ENCODE assay signal across 9 mouse cellular contexts in genomic region chr7:30347828-30348227, GRCm38 (mm10). TPM values are rescaled to one million over a fixed set of nuclear protein-coding genes. Genes with fewer than 3 reads are reported as not detected.
DNase-seq lines count a peak whose midpoint lies in the region; ATAC-seq and TF ChIP-seq lines count a peak whose summit lies in the region.
"Had no signal": no experiment of that assay in that cellular context is flagged by ENCODE, and none has a peak within 500 bp of the region (broad histone marks: within the 10 kb centered on the region; RNA-seq: fewer than 3 reads in every experiment).

No protein-coding gene starts in this region.

- H3K9ac ChIP-seq in kidney, embryonic 16.5 days (replicated peaks; ENCODE audit: low read length) = no peak overlapping the region
- H3K9ac ChIP-seq in liver, embryonic 13.5 days = no peak overlapping the region
- peak overlapping the region; percentile 38; the same call in 1 of the 2 replicates for H3K9ac ChIP-seq in neural tube, embryonic 13.5 days
- H3K9ac ChIP-seq: heart, embryonic 13.5 days had no signal

- no peak overlapping the region; the same call in 1 of the 2 replicates for H3K4me2 ChIP-seq in kidney, embryonic 16.5 days (replicated peaks; ENCODE audit: low read depth, low read length)
- H3K4me2 ChIP-seq in liver, embryonic 13.5 days = no peak overlapping the region
- H3K4me2 ChIP-seq in neural tube, embryonic 13.5 days = peak overlapping the region; percentile 46
- H3K4me2 ChIP-seq: heart, embryonic 13.5 days had no signal

- DNase-seq in A20 (ENCODE audit: low read depth, low spot score) = peak; percentile 73
- no peak for DNase-seq in Patski (ENCODE audit: low read depth, low spot score)
- DNase-seq in cerebellum, postnatal 36 days = peak; percentile 84 to 86
- DNase-seq in gastrocnemius, adult 18-20 months (ENCODE audit: low spot score) = peak; percentile 35
- peak; percentile 29 for DNase-seq in liver, embryonic 13.5 days
- DNase-seq in thymus, adult 2 months = peak; percentile 66

- H3K9me3 ChIP-seq in kidney, embryonic 16.5 days (ENCODE audit: low read length) = no peaks in the 10 kb centered on the region
- H3K9me3 ChIP-seq in liver, embryonic 13.5 days (replicated peaks) = no peaks in the 10 kb centered on the region
- no peaks in the 10 kb centered on the region for H3K9me3 ChIP-seq in neural tube, embryonic 13.5 days
- H3K9me3 ChIP-seq: heart, embryonic 13.5 days had no signal

- no peaks in the 10 kb centered on the region for H3K36me3 ChIP-seq in kidney, embryonic 16.5 days (ENCODE audit: insufficient read depth, low read length)
- H3K36me3 ChIP-seq in liver, embryonic 13.5 days = no peaks in the 10 kb centered on the region
- no peaks in the 10 kb centered on the region for H3K36me3 ChIP-seq in neural tube, embryonic 13.5 days
- no peaks in the 10 kb centered on the region for H3K36me3 ChIP-seq in thymus, adult 2 months (ENCODE audit: control insufficient read depth, insufficient read depth, low read length)
- H3K36me3 ChIP-seq: heart, embryonic 13.5 days had no signal

- H3K4me3 ChIP-seq in kidney, embryonic 16.5 days (ENCODE audit: low read length) = 0 out of 2 replicates have a peak overlapping the region, but pooled peaks have one; percentile 6
- H3K4me3 ChIP-seq in liver, embryonic 13.5 days (replicated peaks) = no peak overlapping the region
- H3K4me3 ChIP-seq in neural tube, embryonic 13.5 days = peak overlapping the region; percentile 13; the same call in 1 of the 2 replicates
- no peak overlapping the region for H3K4me3 ChIP-seq in thymus, adult 2 months (ENCODE audit: control insufficient read depth, insufficient read depth, low read length)
- H3K4me3 ChIP-seq: heart, embryonic 13.5 days had no signal

- in situ Hi-C loops in Patski (cut with MboI; ENCODE audit: low pct_unique_long_range_greater_than_20kb) = no loop called here

- CTCF ChIA-PET in Patski (lab: Charles Lee) = interaction anchor here (1.1 to 2.9 kb wide), 4 partner anchors 12 to 83 kb away, joined by 4 to 13 read pairs (median 6); no protein-coding TSS in a partner anchor

- peak; percentile 99 for TF ChIP-seq CTCF in Patski (IDR thresholded peaks at IDR 0.05)
- peak; percentile 99 for TF ChIP-seq CTCF in thymus, adult 2 months (IDR thresholded peaks at IDR 0.05; ENCODE audit: borderline replicate concordance, control insufficient read depth, extremely low read depth, insufficient read depth, low read length, poor library complexity)

- ATAC-seq in Patski = peak; percentile 67
- ATAC-seq in kidney, embryonic 16.5 days (ENCODE audit: low FRiP score, low TSS enrichment) = peak; percentile 55; the same call in 1 of the 2 replicates
- ATAC-seq in liver, embryonic 13.5 days (ENCODE audit: low read depth) = no peak
- peak; percentile 56 for ATAC-seq in neural tube, embryonic 13.5 days (ENCODE audit: low read depth)

- 0 out of 2 replicates have a peak, but pooled peaks cover 2% of the 10 kb centered on the region for H3K4me1 ChIP-seq in kidney, embryonic 16.5 days (ENCODE audit: insufficient read depth, low read length)
- 0 out of 2 replicates have a peak, but pooled peaks cover 2% of the 10 kb centered on the region for H3K4me1 ChIP-seq in liver, embryonic 13.5 days (replicated peaks)
- peaks cover 15% of the 10 kb centered on the region for H3K4me1 ChIP-seq in neural tube, embryonic 13.5 days (replicated peaks)
- H3K4me1 ChIP-seq in thymus, adult 2 months (replicated peaks; ENCODE audit: control insufficient read depth, insufficient read depth, low read length) = no peaks in the 10 kb centered on the region
- H3K4me1 ChIP-seq: heart, embryonic 13.5 days had no signal

- no peak overlapping the region for H3K27ac ChIP-seq in kidney, embryonic 16.5 days (ENCODE audit: low read length)
- H3K27ac ChIP-seq in liver, embryonic 13.5 days = no peak overlapping the region
- no peak overlapping the region for H3K27ac ChIP-seq in neural tube, embryonic 13.5 days (replicated peaks)
- H3K27ac ChIP-seq in thymus, adult 2 months (ENCODE audit: control insufficient read depth, insufficient read depth, low read length) = no peak overlapping the region
- H3K27ac ChIP-seq: heart, embryonic 13.5 days had no signal

- POLR2A ChIA-PET in Patski (lab: Charles Lee) = no interaction called here

- TF ChIP-seq POLR2A in thymus, adult 2 months (IDR thresholded peaks at IDR 0.05; ENCODE audit: control insufficient read depth, extremely low read depth, insufficient read depth, low read length, poor library complexity) = no peak

- H3K27me3 ChIP-seq in Patski = no peaks in the 10 kb centered on the region
- peaks cover 14% of the 10 kb centered on the region for H3K27me3 ChIP-seq in kidney, embryonic 16.5 days (ENCODE audit: insufficient read depth, low read length)
- peaks cover 36% of the 10 kb centered on the region for H3K27me3 ChIP-seq in liver, embryonic 13.5 days
- H3K27me3 ChIP-seq in neural tube, embryonic 13.5 days = peaks cover 57% of the 10 kb centered on the region
- H3K27me3 ChIP-seq in thymus, adult 2 months (ENCODE audit: control insufficient read depth, insufficient read depth, low read length) = no peaks in the 10 kb centered on the region; the same call in 1 of the 2 replicates

- 3% methylated on average over 30 of the region's 30 CpGs for WGBS in kidney, embryonic 16.5 days
- WGBS in liver, embryonic 13.5 days (ENCODE audit: insufficient replicate concordance) = 1% methylated on average over 30 of the region's 30 CpGs
- 1% methylated on average over 30 of the region's 30 CpGs for WGBS in neural tube, embryonic 13.5 days
- WGBS in thymus, adult 2 months = under 1% methylated on average over 30 of the region's 30 CpGs

RNA-seq across cellular contexts. Expression of gene Lrfn3, which starts 14.7 kb away (rescaled TPM):
- 21.9 TPM for polyA plus RNA-seq in Patski (2021)
- 1 to 10 TPM; 4.7 to 5.3 TPM for total RNA-seq in gastrocnemius, adult 18-20 months (2021)
- polyA plus RNA-seq in kidney, embryonic 16.5 days (2015; fragmentation: Nextera tagmentation; extraction: Ambion mirVana) = 6.8 and 8.3 TPM in 2 replicates
- polyA plus RNA-seq in liver, embryonic 13.5 days (2015; fragmentation: Nextera tagmentation; extraction: Ambion mirVana) = 1.4 and 1.5 TPM in 2 replicates
- 10.8 and 12.7 TPM in 2 replicates for polyA plus RNA-seq in neural tube, embryonic 13.5 days (2015; fragmentation: Nextera tagmentation; extraction: Ambion mirVana)
- 0.78 and 1.1 TPM in 2 replicates for polyA plus RNA-seq in thymus, adult 2 months (2012; rRNA removed)

RNA-seq across cellular contexts. Expression of gene Sdhaf1, which starts 24.1 kb away (rescaled TPM):
- 6.4 TPM for polyA plus RNA-seq in Patski (2021)
- total RNA-seq in gastrocnemius, adult 18-20 months (2021) = 1 to 10 TPM; 6.5 to 7.6 TPM
- polyA plus RNA-seq in kidney, embryonic 16.5 days (2015; fragmentation: Nextera tagmentation; extraction: Ambion mirVana) = 17.2 and 18.1 TPM in 2 replicates
- polyA plus RNA-seq in liver, embryonic 13.5 days (2015; fragmentation: Nextera tagmentation; extraction: Ambion mirVana) = 6.4 and 6.6 TPM in 2 replicates
- 18.0 and 22.9 TPM in 2 replicates for polyA plus RNA-seq in neural tube, embryonic 13.5 days (2015; fragmentation: Nextera tagmentation; extraction: Ambion mirVana)
- polyA plus RNA-seq in thymus, adult 2 months (2012; rRNA removed) = 26.9 and 31.7 TPM in 2 replicates

RNA-seq across cellular contexts. Expression of gene E130208F15Rik, which starts 26.3 kb away (rescaled TPM):
- 3.3 TPM for polyA plus RNA-seq in Patski (2021)
- total RNA-seq in gastrocnemius, adult 18-20 months (2021) = under 1 TPM; 0.59 TPM
- polyA plus RNA-seq in kidney, embryonic 16.5 days (2015; fragmentation: Nextera tagmentation; extraction: Ambion mirVana) = 2.3 and 3.7 TPM in 2 replicates
- polyA plus RNA-seq in liver, embryonic 13.5 days (2015; fragmentation: Nextera tagmentation; extraction: Ambion mirVana) = 1.3 and 1.8 TPM in 2 replicates
- polyA plus RNA-seq in neural tube, embryonic 13.5 days (2015; fragmentation: Nextera tagmentation; extraction: Ambion mirVana) = 5.7 TPM in 1 of 2 replicates, not detected in the other
- polyA plus RNA-seq in thymus, adult 2 months (2012; rRNA removed) = 0.74 and 0.93 TPM in 2 replicates

RNA-seq across cellular contexts. Expression of gene Syne4, which starts 33.2 kb away (rescaled TPM):
- 2.6 TPM for polyA plus RNA-seq in Patski (2021)
- total RNA-seq in gastrocnemius, adult 18-20 months (2021) = 1 to 10 TPM; 2.0 to 2.1 TPM
- 129 and 136 TPM in 2 replicates for polyA plus RNA-seq in kidney, embryonic 16.5 days (2015; fragmentation: Nextera tagmentation; extraction: Ambion mirVana)
- polyA plus RNA-seq in liver, embryonic 13.5 days (2015; fragmentation: Nextera tagmentation; extraction: Ambion mirVana) = 6.1 and 8.8 TPM in 2 replicates
- 19.0 and 27.3 TPM in 2 replicates for polyA plus RNA-seq in neural tube, embryonic 13.5 days (2015; fragmentation: Nextera tagmentation; extraction: Ambion mirVana)
- polyA plus RNA-seq in thymus, adult 2 months (2012; rRNA removed) = 15.4 and 16.8 TPM in 2 replicates

RNA-seq across cellular contexts. Expression of gene Alkbh6, which starts 39.3 kb away (rescaled TPM):
- polyA plus RNA-seq in Patski (2021) = 35.2 TPM
- 10 to 100 TPM; 20.6 to 24.6 TPM for total RNA-seq in gastrocnemius, adult 18-20 months (2021)
- polyA plus RNA-seq in kidney, embryonic 16.5 days (2015; fragmentation: Nextera tagmentation; extraction: Ambion mirVana) = 106 and 107 TPM in 2 replicates
- 17.2 and 18.9 TPM in 2 replicates for polyA plus RNA-seq in liver, embryonic 13.5 days (2015; fragmentation: Nextera tagmentation; extraction: Ambion mirVana)
- 120 and 123 TPM in 2 replicates for polyA plus RNA-seq in neural tube, embryonic 13.5 days (2015; fragmentation: Nextera tagmentation; extraction: Ambion mirVana)
- 159 and 192 TPM in 2 replicates for polyA plus RNA-seq in thymus, adult 2 months (2012; rRNA removed)

Comparison
In these comparisons a context has a peak if more than half of its experiments do, and no peak if none do; other contexts are left out.
1. H3K4me3 ChIP-seq: peak in kidney, embryonic 16.5 days (single experiment) and neural tube, embryonic 13.5 days (single experiment); none in liver, embryonic 13.5 days (single experiment) and thymus, adult 2 months (single experiment).